Mouse (Mus musculus): ENCODE results near the gene Scarb1. TPM values are rescaled to one million over a fixed set of nuclear protein-coding genes. Genes with fewer than 3 reads are reported as not detected.

Scarb1 gene
- polyA plus RNA-seq, 1 experiment from 2014 or later, result 104 TPM

GRCm38 (mm10) chr5:125233478-125233877 lies 107.4 kb downstream of the Scarb1 start:
- 79% methylated on average over 1 of the region's 1 CpGs for WGBS
- Histone ChIP-seq H3K27ac (ENCODE audit: low read depth, low read length) (no peak overlapping the region), H3K4me1 (replicated peaks; ENCODE audit: control insufficient read depth, insufficient read depth, low read length) (peaks cover 11% of the 10 kb centered on the region), H3K4me2 (no peak overlapping the region), H3K27me3 (replicated peaks; ENCODE audit: control insufficient read depth, insufficient read depth, low read length) (no peaks in the 10 kb centered on the region), H3K4me3 (ENCODE audit: low read depth, low read length) (no peak overlapping the region), H3K9me3 (ENCODE audit: control insufficient read depth, low read length) (no peaks in the 10 kb centered on the region), H3K36me3 (ENCODE audit: control insufficient read depth, insufficient read depth, low read length) (no peaks in the 10 kb centered on the region), H3K9ac (ENCODE audit: low read depth, low read length) (no peak overlapping the region)
- DNase-seq (ENCODE audit: low spot score) (no peak), ATAC-seq (replicated peaks; ENCODE audit: low FRiP score) (no peak)

GRCm38 (mm10) chr5:125232443-125232979 lies 108.4 kb downstream of the Scarb1 start:
- H3K4me3 ChIP-seq (ENCODE audit: low read depth, low read length), result no peak overlapping the region
- H3K27me3 ChIP-seq (replicated peaks; ENCODE audit: control insufficient read depth, insufficient read depth, low read length), result no peaks in the 10 kb centered on the region
- no peak for DNase-seq (ENCODE audit: low spot score)
- no peaks in the 10 kb centered on the region for H3K36me3 ChIP-seq (ENCODE audit: control insufficient read depth, insufficient read depth, low read length)
- H3K9me3 ChIP-seq (ENCODE audit: control insufficient read depth, low read length), result peaks cover 5% of the 10 kb centered on the region; the same call in 1 of the 2 replicates
- 78% methylated on average over 7 of the region's 7 CpGs for WGBS
- no peak overlapping the region for H3K27ac ChIP-seq (ENCODE audit: low read depth, low read length)
- H3K4me1 ChIP-seq (replicated peaks; ENCODE audit: control insufficient read depth, insufficient read depth, low read length), result peaks cover 11% of the 10 kb centered on the region
- no peak overlapping the region for H3K9ac ChIP-seq (ENCODE audit: low read depth, low read length)
- H3K4me2 ChIP-seq, result no peak overlapping the region
- no peak for ATAC-seq (replicated peaks; ENCODE audit: low FRiP score)

DNA sequence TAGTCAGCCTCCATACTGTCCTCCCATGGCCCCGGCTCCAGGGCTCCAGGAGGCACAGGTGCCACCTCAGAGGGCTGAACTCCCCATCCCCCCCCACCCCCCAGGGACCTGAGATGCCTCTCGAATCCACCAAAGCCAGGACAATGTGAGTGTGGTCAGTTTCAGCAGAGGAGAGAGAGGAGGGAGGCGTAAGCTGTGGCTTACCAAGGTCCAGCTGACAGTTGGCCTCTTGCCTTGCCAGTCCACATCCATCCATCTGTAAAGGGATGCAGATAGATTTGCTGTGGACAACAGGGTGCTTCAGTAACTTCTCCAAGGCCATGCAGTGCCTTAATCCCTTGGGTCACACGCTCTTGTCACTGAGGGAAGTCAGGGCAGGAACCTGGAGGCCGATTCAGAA lies 110.4 kb downstream of the Scarb1 start:
- H3K4me1 ChIP-seq (replicated peaks; ENCODE audit: control insufficient read depth, insufficient read depth, low read length), result peaks cover 9% of the 10 kb centered on the region
- ATAC-seq (replicated peaks; ENCODE audit: low FRiP score) (no peak), DNase-seq (ENCODE audit: low spot score) (no peak)
- no peak overlapping the region for H3K9ac ChIP-seq (ENCODE audit: low read depth, low read length)
- 77% methylated on average over 5 of the region's 5 CpGs for WGBS
- no peak overlapping the region for H3K4me2 ChIP-seq
- no peaks in the 10 kb centered on the region for H3K36me3 ChIP-seq (ENCODE audit: control insufficient read depth, insufficient read depth, low read length)
- peaks cover 6% of the 10 kb centered on the region; the same call in 1 of the 2 replicates for H3K9me3 ChIP-seq (ENCODE audit: control insufficient read depth, low read length)
- H3K27ac ChIP-seq (ENCODE audit: low read depth, low read length), result no peak overlapping the region
- no peaks in the 10 kb centered on the region for H3K27me3 ChIP-seq (replicated peaks; ENCODE audit: control insufficient read depth, insufficient read depth, low read length)
- no peak overlapping the region for H3K4me3 ChIP-seq (ENCODE audit: low read depth, low read length)

DNA sequence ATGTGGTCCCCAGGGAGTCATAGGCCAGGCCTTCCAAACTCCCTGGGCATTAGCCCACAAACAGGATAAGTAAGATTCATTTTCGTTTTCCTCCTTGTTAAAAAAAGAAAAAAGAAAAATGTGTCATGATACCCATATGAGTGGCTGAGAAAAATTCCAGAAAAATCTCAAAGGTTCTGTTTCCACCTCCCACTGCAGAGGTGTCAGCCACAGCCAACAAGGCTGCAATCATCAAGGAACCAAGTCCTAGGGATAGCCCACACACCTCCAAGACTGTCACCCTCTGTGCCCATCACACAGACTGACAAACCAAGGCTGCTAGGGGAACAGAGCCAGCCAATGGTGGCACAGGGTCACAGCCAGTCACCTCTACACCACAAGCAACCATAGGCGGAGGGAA lies 111.8 kb downstream of the Scarb1 start:
- H3K4me1 ChIP-seq (replicated peaks; ENCODE audit: control insufficient read depth, insufficient read depth, low read length), result no peaks in the 10 kb centered on the region
- DNase-seq (ENCODE audit: low spot score) (no peak), ATAC-seq (replicated peaks; ENCODE audit: low FRiP score) (no peak)
- H3K9me3 ChIP-seq (ENCODE audit: control insufficient read depth, low read length), result peaks cover 6% of the 10 kb centered on the region; the same call in 1 of the 2 replicates
- no peak overlapping the region for H3K4me2 ChIP-seq
- H3K27ac ChIP-seq (ENCODE audit: low read depth, low read length), result no peak overlapping the region
- 63% methylated on average over 2 of the region's 2 CpGs for WGBS
- H3K9ac ChIP-seq (ENCODE audit: low read depth, low read length), result no peak overlapping the region
- no peak overlapping the region for H3K4me3 ChIP-seq (ENCODE audit: low read depth, low read length)
- H3K36me3 ChIP-seq (ENCODE audit: control insufficient read depth, insufficient read depth, low read length), result no peaks in the 10 kb centered on the region
- H3K27me3 ChIP-seq (replicated peaks; ENCODE audit: control insufficient read depth, insufficient read depth, low read length), result no peaks in the 10 kb centered on the region

DNA sequence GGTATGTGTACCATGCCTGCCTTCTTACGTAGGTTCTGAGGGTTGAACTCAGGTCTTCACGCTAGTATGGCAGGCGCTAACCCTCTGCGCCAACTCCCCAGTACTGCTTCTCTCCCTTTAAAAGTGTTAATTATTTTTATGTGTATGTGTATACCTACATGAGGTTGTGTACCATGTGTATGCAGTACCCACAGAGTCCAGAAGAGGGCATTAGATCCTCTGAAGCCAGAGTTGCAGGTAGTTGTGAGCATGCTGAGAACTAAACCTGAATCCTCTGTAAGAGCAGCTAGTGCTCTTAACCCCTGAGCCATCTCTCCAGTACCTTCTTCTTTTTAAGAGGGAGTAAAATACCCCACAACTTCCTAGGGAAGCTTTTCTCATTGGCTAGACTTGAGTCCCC lies 113.2 kb downstream of the Scarb1 start:
- H3K27me3 ChIP-seq (replicated peaks; ENCODE audit: control insufficient read depth, insufficient read depth, low read length), result no peaks in the 10 kb centered on the region
- no peak overlapping the region for H3K4me3 ChIP-seq (ENCODE audit: low read depth, low read length)
- no peaks in the 10 kb centered on the region for H3K36me3 ChIP-seq (ENCODE audit: control insufficient read depth, insufficient read depth, low read length)
- no peak overlapping the region for H3K9ac ChIP-seq (ENCODE audit: low read depth, low read length)
- 93% methylated on average over 4 of the region's 4 CpGs for WGBS
- H3K9me3 ChIP-seq (ENCODE audit: control insufficient read depth, low read length), result peaks cover 6% of the 10 kb centered on the region; the same call in 1 of the 2 replicates
- no peak overlapping the region for H3K27ac ChIP-seq (ENCODE audit: low read depth, low read length)
- H3K4me2 ChIP-seq, result no peak overlapping the region
- no peak for DNase-seq (ENCODE audit: low spot score)
- ATAC-seq (replicated peaks; ENCODE audit: low FRiP score), result no peak
- H3K4me1 ChIP-seq (replicated peaks; ENCODE audit: control insufficient read depth, insufficient read depth, low read length), result no peaks in the 10 kb centered on the region

Other genes starting within 250 kb of the Scarb1 start
- 14.0 and 17.2 TPM in 2 replicates for gene Ncor2, start 161.9 kb downstream of the Scarb1 start, polyA plus RNA-seq (2014; fragmentation: Nextera tagmentation; extraction: Ambion mirVana)
- gene Gm10382, start 48.2 kb upstream of the Scarb1 start, polyA plus RNA-seq (2014; fragmentation: Nextera tagmentation; extraction: Ambion mirVana), result 0.18 and 0.34 TPM in 2 replicates
- 772 and 827 TPM in 2 replicates for gene Ubc, start 49.1 kb upstream of the Scarb1 start, polyA plus RNA-seq (2014; fragmentation: Nextera tagmentation; extraction: Ambion mirVana)
- 18.5 and 19.4 TPM in 2 replicates for gene Dhx37, start 93.0 kb upstream of the Scarb1 start, polyA plus RNA-seq (2014; fragmentation: Nextera tagmentation; extraction: Ambion mirVana)
- gene Bri3bp, start 100.5 kb upstream of the Scarb1 start, polyA plus RNA-seq (2014; fragmentation: Nextera tagmentation; extraction: Ambion mirVana), result 63.6 and 67.9 TPM in 2 replicates
- 29.3 and 29.7 TPM in 2 replicates for gene Aacs, start 134.7 kb upstream of the Scarb1 start, polyA plus RNA-seq (2014; fragmentation: Nextera tagmentation; extraction: Ambion mirVana)
- 0.05 and 0.15 TPM in 2 replicates for gene Tmem132b, start 190.7 kb upstream of the Scarb1 start, polyA plus RNA-seq (2014; fragmentation: Nextera tagmentation; extraction: Ambion mirVana)

All from liver, embryonic 11.5 days (tissue).